Mouse (Mus musculus): ENCODE measurements at regions not wholly inside any gene's neighbourhood (a gene's known extent, or its start where the extent isn't known, plus 50 kb on each side); places are given as distances from the start of the nearest gene placed in this dataset.

- no peak for TF ChIP-seq POLR2A (IDR thresholded peaks at IDR 0.05; ENCODE audit: borderline replicate concordance, low read depth, low read length)
- TF ChIP-seq CTCF (IDR thresholded peaks at IDR 0.05; ENCODE audit: low read depth, low read length), result no peak
These were observed 133.0 kb downstream of the Ahr start for GRCm38 (mm10) chr12:35401853-35402252.
